Mouse (Mus musculus) adrenal gland, adult 2 months (tissue): ENCODE results near the gene Adgrg5. TPM values are rescaled to one million over a fixed set of nuclear protein-coding genes. Genes with fewer than 3 reads are reported as not detected.

Experiments
- DNase-seq: peaks from one replicate; pipeline ENCODE4 v3.0.0; 2021
- polyA plus RNA-seq: library from polyadenylated mRNA; depleted of rRNA; stranded (reverse); fragments of >200 nt; gene quantifications from 2 replicates; pipeline ENCODE4 v1.2.3, GENCODE M21; 2012
- total RNA-seq, 2 experiments: library from RNA; stranded (reverse); gene quantifications; 2 replicates each; pipeline ENCODE4 v1.2.3; 2021

Adgrg5 gene
- total and polyA plus RNA-seq, 3 experiments: 1.1 to 1.8 (median 1.3) TPM

- DNase-seq: peak; percentile 92
Observed at GRCm38 (mm10) chr8:94967554-94967953, 44.1 kb downstream of the Adgrg5 start.

- no peak for DNase-seq
Observed at GRCm38 (mm10) chr8:94973270-94973669, 49.8 kb downstream of the Adgrg5 start.

DNA sequence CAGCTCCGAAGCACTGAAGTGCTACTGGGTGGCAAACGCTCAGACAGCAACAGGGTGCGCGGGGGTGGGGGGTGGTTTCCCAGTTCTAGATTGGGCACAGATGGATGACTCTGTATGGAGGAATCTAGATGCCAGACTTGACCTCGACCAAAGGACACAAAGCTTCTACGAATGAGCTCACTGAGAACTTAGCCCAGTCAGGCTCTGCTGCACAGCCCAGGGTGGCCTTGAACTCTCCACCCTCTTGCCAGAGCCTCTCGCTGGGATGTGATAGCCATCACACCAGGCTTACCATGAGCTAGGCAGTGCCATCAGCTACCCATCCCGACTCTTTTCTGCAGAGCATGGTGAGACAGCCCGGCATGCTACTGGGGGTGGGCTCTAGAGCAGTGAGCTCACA, 50.3 kb downstream of the Adgrg5 start:
- no peak for DNase-seq

- no peak for DNase-seq
Observed at GRCm38 (mm10) chr8:94974467-94975165, 51.1 kb downstream of the Adgrg5 start, which contains the start of gene Adgrg1. TSS of gene Adgrg1 (plus strand) at chr8:94974751.

DNA sequence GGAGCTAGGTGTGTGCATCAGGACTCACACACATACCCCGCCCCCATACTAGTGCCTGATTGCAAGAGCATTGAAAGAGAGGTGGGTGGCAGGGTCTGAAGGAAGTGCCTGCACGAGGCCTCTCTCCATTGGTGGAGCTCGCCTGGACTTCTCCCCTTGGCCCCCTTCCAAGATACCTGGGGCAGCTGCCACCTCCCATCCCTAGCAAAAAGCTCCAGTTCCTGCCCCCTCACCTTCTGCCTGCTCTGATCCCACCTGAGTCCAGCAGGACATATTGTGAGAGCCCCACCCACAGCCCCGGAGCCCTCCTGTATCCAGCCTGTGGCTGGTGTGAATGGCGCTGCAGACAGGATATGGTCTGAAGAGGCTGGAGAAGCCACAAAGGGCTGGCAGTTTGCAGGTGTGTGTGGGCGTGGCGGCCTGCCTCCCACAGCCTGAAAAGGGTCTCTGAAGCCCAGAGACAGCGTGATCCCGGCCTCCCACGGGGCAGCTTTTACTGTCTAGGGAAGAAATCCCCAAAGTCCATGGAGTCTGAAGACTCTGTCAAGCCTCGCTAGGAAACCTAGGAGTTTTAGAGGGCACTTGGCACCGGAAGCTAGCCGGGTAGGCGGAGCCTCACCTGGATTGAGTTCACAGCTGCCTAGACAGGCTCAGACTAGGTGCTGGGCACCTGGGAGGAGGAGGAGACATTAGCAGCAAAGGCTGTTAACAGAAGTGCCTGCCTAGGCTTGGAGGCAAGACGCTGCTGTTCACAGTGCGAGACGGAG, 53.3 kb downstream of the Adgrg5 start:
- DNase-seq: no peak

- DNase-seq: no peak
Observed at GRCm38 (mm10) chr8:94978131-94978530, 54.6 kb downstream of the Adgrg5 start.

DNA sequence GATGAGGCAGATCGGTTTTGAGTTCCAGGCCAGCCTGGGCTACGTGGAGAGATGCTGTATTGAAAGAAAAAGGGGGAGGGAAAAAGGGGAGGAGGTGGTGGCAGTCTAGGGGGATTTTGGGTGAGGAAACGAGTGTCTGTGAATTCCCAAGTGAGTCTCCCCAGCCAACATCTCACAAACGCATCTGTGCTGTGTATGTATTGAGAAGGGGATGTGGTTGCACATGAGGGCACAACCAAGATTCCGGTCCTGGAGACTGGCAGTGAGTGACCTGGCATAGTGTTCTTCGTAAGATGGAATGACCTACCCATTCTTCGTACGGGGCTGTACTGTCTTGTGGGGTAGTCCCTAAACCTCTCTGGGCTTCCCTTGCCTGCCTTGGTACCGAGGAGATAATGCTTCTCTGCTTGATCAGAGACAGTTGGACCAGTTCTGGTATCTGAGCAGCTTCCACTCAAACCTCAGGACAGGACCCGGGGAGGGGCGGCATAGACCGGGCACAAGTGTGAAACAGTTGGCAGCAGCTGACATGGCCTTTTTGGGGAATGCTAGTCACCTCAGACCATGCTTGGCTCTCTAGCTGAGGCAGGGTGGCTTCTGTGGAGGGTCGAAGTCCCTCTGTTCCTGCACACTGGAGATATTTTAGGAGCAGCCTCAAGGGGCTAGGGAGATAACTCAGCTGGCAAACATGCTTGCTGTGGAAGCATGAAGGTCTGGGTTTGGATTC, 55.3 kb downstream of the Adgrg5 start:
- DNase-seq: no peak

DNA sequence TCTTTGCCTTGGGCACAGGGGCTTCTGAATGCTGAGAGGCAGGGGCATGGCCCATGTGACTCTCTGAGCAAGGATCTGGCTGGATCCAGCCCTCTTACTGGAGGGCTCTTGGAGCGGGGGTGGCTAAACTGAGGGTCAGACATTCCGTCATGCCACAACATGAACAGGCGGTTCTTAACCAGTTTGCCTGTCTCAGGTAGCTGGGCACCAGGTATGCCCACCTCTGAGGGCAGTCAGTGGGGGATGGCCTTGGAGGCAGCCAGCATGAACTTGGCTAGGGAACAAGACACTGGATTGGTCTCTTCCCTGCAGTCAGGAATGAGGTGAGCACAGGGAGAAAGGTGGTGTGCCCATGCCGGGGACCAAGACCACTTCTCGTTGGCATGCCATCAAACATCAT, 56.7 kb downstream of the Adgrg5 start:
- no peak for DNase-seq

GRCm38 (mm10) chr8:94980976-94981375, 57.5 kb downstream of the Adgrg5 start:
- DNase-seq: no peak

- no peak for DNase-seq
Observed at GRCm38 (mm10) chr8:94981848-94982247, 58.4 kb downstream of the Adgrg5 start.

DNA sequence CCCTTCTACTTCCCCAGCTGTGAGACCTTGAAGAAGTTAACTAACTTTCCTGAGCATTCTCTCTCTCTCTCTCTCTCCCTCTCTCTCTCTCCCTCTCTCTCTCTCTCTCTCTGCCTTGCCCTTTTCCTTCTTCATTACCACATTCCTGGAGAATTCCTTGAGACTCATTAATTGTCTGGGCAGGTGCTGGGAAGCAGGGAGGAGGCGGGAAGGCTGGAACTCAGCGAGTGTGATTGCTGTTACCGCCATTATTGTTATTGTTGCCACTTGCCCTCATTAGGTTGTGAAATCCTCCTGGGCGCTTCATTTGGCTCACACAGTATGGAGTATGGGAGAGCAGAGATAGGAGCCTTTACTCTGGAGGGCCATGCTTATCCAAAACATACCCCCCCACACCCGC, 59.7 kb downstream of the Adgrg5 start:
- no peak for DNase-seq

GRCm38 (mm10) chr8:94983881-94984516, 60.5 kb downstream of the Adgrg5 start:
- peak; percentile 84 for DNase-seq

DNA sequence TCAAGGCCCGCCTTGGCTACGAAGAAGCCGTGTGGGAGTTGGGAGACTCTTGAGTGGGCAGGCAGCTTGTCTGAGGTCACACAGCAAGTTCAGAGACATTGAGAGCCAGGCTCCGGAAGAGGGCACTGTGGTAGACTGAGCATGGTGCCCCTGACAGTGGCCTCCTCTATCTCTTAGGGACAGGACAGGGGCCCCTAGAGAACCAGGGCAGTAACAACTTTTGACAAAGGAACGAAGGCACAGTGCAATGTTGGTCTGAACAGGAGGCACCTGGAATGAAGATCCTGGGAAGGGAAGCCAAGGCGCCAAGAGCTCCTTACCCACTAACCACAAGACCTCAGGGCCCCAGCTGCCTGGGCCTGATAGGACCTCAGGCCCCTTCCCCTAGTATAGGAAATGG, 61.5 kb downstream of the Adgrg5 start:
- DNase-seq: no peak

- no peak for DNase-seq
Observed at GRCm38 (mm10) chr8:94986676-94987075, 63.2 kb downstream of the Adgrg5 start.

DNA sequence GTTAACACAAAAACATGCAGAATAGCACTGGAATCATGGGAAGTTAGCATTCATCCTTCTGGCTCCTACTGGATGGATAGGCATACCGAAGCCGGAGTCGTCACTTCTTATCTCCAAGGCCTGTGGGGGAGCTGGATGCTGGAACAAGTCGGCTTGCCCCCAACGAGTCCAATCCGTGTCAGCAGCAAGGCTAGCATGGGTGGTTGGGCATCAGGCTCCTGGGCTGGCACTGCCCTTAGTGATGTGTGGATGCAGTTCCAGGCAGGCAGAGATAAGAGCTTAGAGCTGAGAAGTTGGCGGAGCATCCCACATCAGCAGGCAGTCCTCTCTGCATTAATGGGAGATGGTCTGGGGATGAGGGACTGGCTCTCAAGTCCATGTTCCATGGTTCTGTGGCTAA, 64.1 kb downstream of the Adgrg5 start:
- DNase-seq: no peak

GRCm38 (mm10) chr8:94988619-94989018, 65.1 kb downstream of the Adgrg5 start:
- DNase-seq: no peak

DNA sequence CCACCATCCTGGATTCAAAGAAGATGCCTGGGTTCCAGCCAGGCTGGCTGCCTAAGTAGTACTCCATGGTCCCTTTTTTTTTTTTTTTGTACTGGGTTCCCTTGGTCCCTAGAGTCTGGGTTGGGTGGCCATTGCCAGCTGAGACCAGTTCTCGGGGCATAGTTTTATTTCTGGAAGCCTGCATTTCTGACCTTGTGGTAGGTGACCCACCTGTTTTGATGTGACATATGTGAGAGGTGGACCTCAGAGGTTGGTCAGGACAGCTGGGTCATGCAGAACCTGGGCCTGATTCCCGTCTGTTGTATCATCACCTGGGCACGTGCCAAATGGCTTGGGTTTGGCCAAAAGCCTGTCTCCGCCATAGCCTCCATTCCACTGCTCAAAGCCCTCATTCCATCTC, 66.2 kb downstream of the Adgrg5 start:
- DNase-seq: no peak

DNA sequence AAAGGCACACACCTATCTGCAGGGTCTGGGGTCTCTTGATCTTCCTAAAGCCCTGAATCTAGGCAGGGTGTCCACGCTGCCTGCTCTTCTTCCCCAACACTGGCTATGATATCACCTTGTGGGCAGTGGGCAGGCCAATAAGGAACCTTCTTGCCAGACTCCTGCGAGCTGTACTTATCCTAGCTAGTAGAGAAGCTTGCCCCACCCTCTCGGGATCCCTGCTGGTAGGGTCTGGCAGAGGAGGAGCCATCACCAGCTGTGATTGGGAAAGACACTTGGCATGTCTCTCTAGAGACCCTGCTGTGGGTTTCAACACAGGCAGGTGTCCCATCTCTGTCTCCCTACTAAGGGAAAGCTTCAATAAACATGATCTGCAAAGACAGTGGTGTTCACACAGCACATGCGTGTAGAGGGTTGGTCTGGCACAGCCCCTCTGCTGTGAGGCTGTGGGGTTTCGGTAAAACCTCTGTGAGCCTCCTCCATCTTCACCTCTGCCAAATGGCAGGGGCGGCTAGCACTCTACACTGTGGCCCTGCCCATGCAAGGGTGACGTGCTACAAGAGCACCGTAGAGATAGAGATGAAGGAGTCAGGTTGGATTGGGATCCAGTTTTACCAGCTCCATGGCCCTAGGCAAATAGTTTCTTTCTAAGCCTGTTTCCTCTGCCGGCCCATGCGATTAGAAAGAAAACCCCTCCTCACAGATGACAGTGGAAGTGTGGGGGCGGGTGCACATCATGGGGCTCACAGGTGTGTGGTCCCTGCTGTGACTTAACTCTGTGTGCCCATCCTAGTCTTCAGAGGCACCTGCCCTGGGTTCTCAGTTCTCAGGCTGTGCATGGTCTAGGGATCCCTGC, 67.3 kb downstream of the Adgrg5 start:
- no peak for DNase-seq

DNA sequence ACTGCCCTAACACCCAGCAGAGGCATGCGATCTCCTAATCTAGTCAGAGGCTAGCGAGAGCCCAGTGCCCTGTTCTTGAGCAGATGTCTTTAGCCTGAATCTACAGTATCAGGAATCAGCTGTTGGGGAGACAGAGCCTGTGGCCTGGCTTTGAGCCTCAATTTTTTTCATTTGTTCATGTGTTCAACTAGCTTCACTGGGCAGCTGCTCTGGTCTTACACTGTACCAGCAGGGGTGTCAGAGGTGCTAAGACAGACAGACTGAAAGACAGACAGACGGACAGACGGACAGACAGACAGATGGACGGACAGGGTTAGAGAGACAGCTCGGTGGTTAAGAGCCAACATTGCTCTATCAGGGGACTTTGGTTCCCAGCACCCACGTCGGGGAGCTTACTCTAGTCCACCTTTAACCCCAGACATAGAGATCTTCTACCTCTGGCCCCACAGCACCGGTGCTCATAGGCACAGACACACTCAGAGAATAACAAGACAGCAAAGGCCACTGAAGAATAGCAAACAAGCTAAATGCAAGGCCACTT, 68.0 kb downstream of the Adgrg5 start:
- no peak for DNase-seq

GRCm38 (mm10) chr8:94992010-94992409, 68.5 kb downstream of the Adgrg5 start:
- DNase-seq: no peak

GRCm38 (mm10) chr8:94992534-94992933, 69.0 kb downstream of the Adgrg5 start:
- DNase-seq: peak; percentile 68
